Mouse (Mus musculus): ENCODE data around the gene Ciart. TPM values are rescaled to one million over a fixed set of nuclear protein-coding genes. Genes with fewer than 3 reads are reported as not detected.
A peak's percentile ranks its signal among the peaks of the same experiment; 100 is the strongest.

Ciart gene
- polyA plus RNA-seq, 1 experiment from 2014 or later: 4.0 TPM

GRCm38 (mm10) chr3:95893126-95893525, 11.1 kb upstream of the Ciart start:
- WGBS: 8% methylated on average over 7 of the region's 7 CpGs
- peak overlapping the region; percentile 93 for H3K27ac ChIP-seq (ENCODE audit: low read depth, low read length)
- H3K9me3 ChIP-seq (ENCODE audit: control insufficient read depth, low read length): no peaks in the 10 kb centered on the region
- H3K4me2 ChIP-seq (replicated peaks; ENCODE audit: low read depth, low read length): peak overlapping the region; percentile 54
- peaks cover 7% of the 10 kb centered on the region; the same call in 1 of the 2 replicates for H3K36me3 ChIP-seq (ENCODE audit: control insufficient read depth, insufficient read depth, low read length)
- peak overlapping the region; percentile 70 for H3K4me3 ChIP-seq (ENCODE audit: low read length)
- no peak for ATAC-seq (ENCODE audit: low FRiP score, low TSS enrichment)
- H3K27me3 ChIP-seq (ENCODE audit: control insufficient read depth, insufficient read depth, low read length): no peaks in the 10 kb centered on the region
- H3K9ac ChIP-seq (ENCODE audit: low read depth, low read length): peak overlapping the region; percentile 38; the same call in 1 of the 2 replicates
- peaks cover 30% of the 10 kb centered on the region for H3K4me1 ChIP-seq (ENCODE audit: control insufficient read depth, insufficient read depth, low read length)

DNA sequence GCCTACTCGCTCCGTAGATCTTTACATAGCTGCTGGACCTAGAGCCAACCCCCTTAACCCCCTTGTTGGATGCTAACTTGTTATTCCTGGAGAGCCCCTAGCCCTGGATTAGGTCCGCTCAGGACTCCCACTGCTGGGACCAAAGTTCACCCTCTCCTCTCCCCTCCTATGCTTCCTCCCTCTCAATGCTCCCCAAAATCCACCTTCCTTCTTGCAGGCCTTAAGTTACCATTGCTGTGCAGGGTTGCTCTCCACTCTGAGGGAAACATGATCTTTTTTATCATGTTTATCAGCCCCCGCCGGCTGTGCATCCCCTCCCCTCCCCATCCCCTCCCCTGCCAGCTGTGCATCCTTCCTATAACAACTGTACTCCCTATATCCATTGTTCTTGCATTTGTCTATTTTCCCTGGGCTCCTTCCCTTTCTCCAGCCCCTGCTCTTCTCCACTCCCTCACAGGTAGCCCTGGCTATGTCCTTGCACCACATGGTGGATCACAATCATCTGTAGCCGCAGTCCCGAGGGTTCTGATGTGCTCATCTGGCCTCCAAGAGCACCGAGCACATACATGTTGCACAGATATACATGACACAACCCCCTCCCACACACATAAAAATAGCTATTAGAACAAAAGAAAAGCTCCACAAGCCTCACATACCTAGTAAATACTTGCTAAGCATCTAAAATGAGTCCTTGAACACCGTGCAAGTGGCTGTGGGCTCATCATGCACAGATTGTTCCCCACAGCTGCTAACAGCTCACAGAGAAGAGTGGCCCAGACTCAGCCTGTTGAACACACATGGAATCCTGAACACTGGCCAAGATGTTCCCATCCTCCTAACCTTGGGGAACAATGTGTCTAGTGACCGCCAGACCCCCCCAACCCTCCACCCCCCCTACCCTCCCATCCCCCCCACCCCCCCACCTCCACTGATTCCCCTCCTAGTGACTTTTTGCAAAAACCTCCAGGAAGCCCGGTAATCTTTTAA, 10.3 kb upstream of the Ciart start:
- Histone ChIP-seq H3K4me2 (replicated peaks; ENCODE audit: low read depth, low read length) (peak overlapping the region; percentile 54), H3K4me3 (ENCODE audit: low read length) (peak overlapping the region; percentile 30; the same call in 1 of the 2 replicates), H3K4me1 (ENCODE audit: control insufficient read depth, insufficient read depth, low read length) (peaks cover 30% of the 10 kb centered on the region), H3K27me3 (ENCODE audit: control insufficient read depth, insufficient read depth, low read length) (no peaks in the 10 kb centered on the region), H3K36me3 (ENCODE audit: control insufficient read depth, insufficient read depth, low read length) (peaks cover 1% of the 10 kb centered on the region; the same call in 1 of the 2 replicates), H3K9me3 (ENCODE audit: control insufficient read depth, low read length) (no peaks in the 10 kb centered on the region), H3K9ac (ENCODE audit: low read depth, low read length) (peak overlapping the region; percentile 19; the same call in 1 of the 2 replicates), H3K27ac (ENCODE audit: low read depth, low read length) (peak overlapping the region; percentile 93)
- WGBS: 19% methylated on average over 11 of the region's 11 CpGs
- ATAC-seq (ENCODE audit: low FRiP score, low TSS enrichment): peak; percentile 32; the same call in 1 of the 2 replicates

DNA sequence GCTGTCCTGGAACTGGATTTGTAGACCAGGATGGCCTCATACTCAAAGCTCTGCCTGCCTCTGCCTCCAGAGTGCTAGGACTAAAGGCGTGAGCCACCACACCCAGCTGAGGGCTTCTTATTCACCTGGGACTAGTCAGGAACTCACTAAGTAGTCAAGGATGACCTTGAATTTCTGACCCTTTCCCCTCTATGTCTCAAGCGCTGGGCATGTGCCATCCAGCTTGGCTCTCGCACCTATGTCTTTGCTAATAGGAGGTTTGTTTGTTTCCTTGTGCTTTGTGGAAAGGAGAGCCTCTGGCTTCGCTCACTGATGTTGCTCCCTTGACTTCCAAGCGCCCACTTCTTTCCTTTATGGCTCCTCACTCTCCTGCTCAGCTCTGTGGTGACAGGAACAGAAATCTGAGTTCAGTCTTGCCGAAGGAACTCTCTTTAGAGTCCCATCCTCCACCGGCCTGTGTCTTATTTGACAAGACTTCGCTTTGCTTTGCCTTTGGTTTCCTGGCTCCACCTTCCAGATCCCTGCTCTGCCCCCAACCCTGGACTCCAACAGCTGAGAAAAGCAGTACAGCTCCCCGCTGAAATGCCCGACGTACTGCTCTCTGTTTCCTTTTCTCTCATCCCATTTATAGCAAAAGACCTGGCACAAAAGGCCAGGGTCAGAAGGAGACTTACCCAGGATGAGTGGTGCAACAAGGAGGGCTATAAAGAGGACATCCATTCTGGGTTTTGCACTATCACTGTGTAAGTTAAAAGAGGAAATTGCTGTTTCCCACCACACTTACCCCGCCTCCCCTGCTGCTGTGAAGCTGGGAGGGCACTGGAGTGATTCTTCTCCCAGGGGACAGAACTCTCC, 9.4 kb upstream of the Ciart start, which contains the start of gene BC028528:
BC028528 (minus strand) TSS at position 795 of the 855 bp plus-strand sequence.
- Histone ChIP-seq H3K9me3 (ENCODE audit: control insufficient read depth, low read length) (no peaks in the 10 kb centered on the region), H3K4me3 (ENCODE audit: low read length) (peak within 1 kb of the TSS; percentile 30), H3K4me2 (replicated peaks; ENCODE audit: low read depth, low read length) (peak within 1 kb of the TSS; percentile 54), H3K4me1 (ENCODE audit: control insufficient read depth, insufficient read depth, low read length) (peaks cover 30% of the 10 kb centered on the region), H3K9ac (ENCODE audit: low read depth, low read length) (peak within 1 kb of the TSS; percentile 19), H3K36me3 (ENCODE audit: control insufficient read depth, insufficient read depth, low read length) (no peaks in the 10 kb centered on the region; the same call in 1 of the 2 replicates), H3K27me3 (ENCODE audit: control insufficient read depth, insufficient read depth, low read length) (no peaks in the 10 kb centered on the region), H3K27ac (ENCODE audit: low read depth, low read length) (peak within 1 kb of the TSS; percentile 93)
- WGBS: 15% methylated on average over 12 of the region's 12 CpGs
- ATAC-seq (ENCODE audit: low FRiP score, low TSS enrichment): no peak

DNA sequence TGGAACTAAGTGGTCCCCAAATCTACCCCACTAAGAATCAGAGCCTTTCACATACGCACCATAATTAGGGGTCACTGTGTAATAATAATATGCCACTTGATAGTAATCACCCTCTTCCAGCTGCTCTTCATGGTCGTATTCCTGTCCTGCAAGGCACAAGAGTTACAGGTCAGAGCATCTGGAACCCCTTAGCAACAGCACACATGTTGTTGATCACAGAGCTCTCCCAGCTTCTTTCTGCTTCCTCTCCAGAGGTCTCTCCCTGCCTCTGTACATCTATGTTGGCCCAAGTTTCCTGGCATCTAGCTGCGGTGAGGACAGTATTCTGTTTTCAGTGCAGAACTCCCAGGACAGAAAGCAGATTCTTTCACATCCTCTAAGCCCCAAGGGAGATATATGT, 7.6 kb upstream of the Ciart start:
- Histone ChIP-seq H3K27ac (ENCODE audit: low read depth, low read length) (no peak overlapping the region), H3K4me2 (replicated peaks; ENCODE audit: low read depth, low read length) (no peak overlapping the region), H3K4me3 (ENCODE audit: low read length) (no peak overlapping the region), H3K36me3 (ENCODE audit: control insufficient read depth, insufficient read depth, low read length) (no peaks in the 10 kb centered on the region; the same call in 1 of the 2 replicates), H3K9ac (ENCODE audit: low read depth, low read length) (no peak overlapping the region), H3K4me1 (ENCODE audit: control insufficient read depth, insufficient read depth, low read length) (peaks cover 22% of the 10 kb centered on the region), H3K9me3 (ENCODE audit: control insufficient read depth, low read length) (no peaks in the 10 kb centered on the region), H3K27me3 (ENCODE audit: control insufficient read depth, insufficient read depth, low read length) (no peaks in the 10 kb centered on the region)
- no peak for ATAC-seq (ENCODE audit: low FRiP score, low TSS enrichment)
- WGBS: 83% methylated on average over 3 of the region's 3 CpGs

- ATAC-seq (ENCODE audit: low FRiP score, low TSS enrichment): no peak
- 51% methylated on average over 4 of the region's 4 CpGs for WGBS
- Histone ChIP-seq H3K9me3 (ENCODE audit: control insufficient read depth, low read length) (no peaks in the 10 kb centered on the region), H3K4me1 (ENCODE audit: control insufficient read depth, insufficient read depth, low read length) (peaks cover 17% of the 10 kb centered on the region), H3K9ac (ENCODE audit: low read depth, low read length) (no peak overlapping the region), H3K27ac (ENCODE audit: low read depth, low read length) (no peak overlapping the region), H3K27me3 (ENCODE audit: control insufficient read depth, insufficient read depth, low read length) (no peaks in the 10 kb centered on the region), H3K36me3 (ENCODE audit: control insufficient read depth, insufficient read depth, low read length) (no peaks in the 10 kb centered on the region; the same call in 1 of the 2 replicates), H3K4me2 (replicated peaks; ENCODE audit: low read depth, low read length) (no peak overlapping the region), H3K4me3 (ENCODE audit: low read length) (no peak overlapping the region)
These were observed 5.5 kb upstream of the Ciart start for GRCm38 (mm10) chr3:95887596-95887995.

DNA sequence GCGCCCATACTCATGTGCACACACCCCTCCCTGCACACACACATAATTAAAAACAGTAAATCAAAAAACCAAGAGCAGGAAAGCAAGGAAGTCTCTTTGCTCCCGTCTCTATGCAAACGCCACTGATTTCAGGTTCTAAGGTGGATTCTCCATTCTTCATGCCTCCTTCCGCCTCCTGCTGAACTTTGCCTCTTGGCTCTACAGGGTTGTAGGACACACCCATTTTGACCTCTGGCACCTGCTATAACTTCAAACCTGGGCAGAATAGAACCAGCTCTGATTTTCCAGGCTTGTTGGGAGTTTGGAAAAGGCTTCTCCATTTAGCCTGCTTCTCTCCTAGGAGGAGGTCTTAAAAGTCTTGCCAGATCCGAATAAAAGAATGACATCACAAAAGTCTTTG, 2.3 kb upstream of the Ciart start:
- Histone ChIP-seq H3K4me1 (ENCODE audit: control insufficient read depth, insufficient read depth, low read length) (peaks cover 4% of the 10 kb centered on the region; the same call in 1 of the 2 replicates), H3K27ac (ENCODE audit: low read depth, low read length) (no peak overlapping the region), H3K36me3 (ENCODE audit: control insufficient read depth, insufficient read depth, low read length) (no peaks in the 10 kb centered on the region; the same call in 1 of the 2 replicates), H3K4me2 (replicated peaks; ENCODE audit: low read depth, low read length) (no peak overlapping the region), H3K9me3 (ENCODE audit: control insufficient read depth, low read length) (no peaks in the 10 kb centered on the region), H3K27me3 (ENCODE audit: control insufficient read depth, insufficient read depth, low read length) (peaks cover 3% of the 10 kb centered on the region; the same call in 1 of the 2 replicates), H3K4me3 (ENCODE audit: low read length) (no peak overlapping the region), H3K9ac (ENCODE audit: low read depth, low read length) (no peak overlapping the region)
- ATAC-seq (ENCODE audit: low FRiP score, low TSS enrichment): no peak
- 71% methylated on average over 5 of the region's 5 CpGs for WGBS

DNA sequence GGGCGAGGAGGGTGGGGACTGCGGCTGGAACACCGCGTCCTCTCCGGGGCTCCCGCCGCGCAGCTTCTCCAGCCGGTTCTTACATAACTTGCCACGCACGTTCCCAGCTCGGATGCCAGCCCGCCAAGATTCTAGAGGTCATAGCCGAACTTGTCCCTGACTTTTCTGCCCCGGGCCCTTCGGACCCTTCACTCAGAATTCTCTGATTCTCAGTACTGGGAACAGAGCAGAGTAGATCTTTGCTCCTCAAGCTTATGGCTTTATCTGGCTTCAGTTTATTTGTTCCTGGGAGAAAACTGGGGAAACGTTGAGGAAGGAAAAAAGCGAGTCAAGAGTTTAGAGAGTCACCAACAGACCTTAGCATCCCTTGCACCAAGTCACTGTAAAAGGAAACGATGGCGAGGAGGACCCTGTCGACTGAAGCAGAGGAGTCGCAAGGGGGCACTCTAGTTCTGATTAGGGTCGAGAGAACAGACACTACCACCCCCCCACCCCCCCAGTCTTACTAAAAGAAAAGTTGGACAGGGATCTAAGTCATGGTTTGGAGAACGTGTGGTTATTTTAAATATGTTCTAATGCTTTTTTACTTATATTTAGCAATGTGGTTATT, 870 bp upstream of the Ciart start:
- Histone ChIP-seq H3K9ac (ENCODE audit: low read depth, low read length) (peak overlapping the region; percentile 58), H3K27ac (ENCODE audit: low read depth, low read length) (no peak overlapping the region), H3K4me2 (replicated peaks; ENCODE audit: low read depth, low read length) (peak overlapping the region; percentile 98), H3K36me3 (ENCODE audit: control insufficient read depth, insufficient read depth, low read length) (no peaks in the 10 kb centered on the region; the same call in 1 of the 2 replicates), H3K27me3 (ENCODE audit: control insufficient read depth, insufficient read depth, low read length) (peaks cover 3% of the 10 kb centered on the region; the same call in 1 of the 2 replicates), H3K4me3 (ENCODE audit: low read length) (peak overlapping the region; percentile 50), H3K4me1 (ENCODE audit: control insufficient read depth, insufficient read depth, low read length) (peaks cover 4% of the 10 kb centered on the region; the same call in 1 of the 2 replicates), H3K9me3 (ENCODE audit: control insufficient read depth, low read length) (no peaks in the 10 kb centered on the region)
- 3% methylated on average over 24 of the region's 24 CpGs for WGBS
- no peak for ATAC-seq (ENCODE audit: low FRiP score, low TSS enrichment)

GRCm38 (mm10) chr3:95879063-95879462, 3.0 kb downstream of the Ciart start:
- Histone ChIP-seq H3K36me3 (ENCODE audit: control insufficient read depth, insufficient read depth, low read length) (no peaks in the 10 kb centered on the region), H3K4me1 (ENCODE audit: control insufficient read depth, insufficient read depth, low read length) (peaks cover 4% of the 10 kb centered on the region; the same call in 1 of the 2 replicates), H3K9me3 (ENCODE audit: control insufficient read depth, low read length) (no peaks in the 10 kb centered on the region), H3K27me3 (ENCODE audit: control insufficient read depth, insufficient read depth, low read length) (peaks cover 3% of the 10 kb centered on the region; the same call in 1 of the 2 replicates), H3K27ac (ENCODE audit: low read depth, low read length) (no peak overlapping the region), H3K9ac (ENCODE audit: low read depth, low read length) (no peak overlapping the region), H3K4me2 (replicated peaks; ENCODE audit: low read depth, low read length) (no peak overlapping the region), H3K4me3 (ENCODE audit: low read length) (no peak overlapping the region)
- 91% methylated on average over 4 of the region's 4 CpGs for WGBS
- ATAC-seq (ENCODE audit: low FRiP score, low TSS enrichment): no peak

All from kidney, embryonic 14.5 days (tissue).